Mouse (Mus musculus) frontal cortex, adult 2 months (tissue): ENCODE results near the gene Cep72. TPM values are rescaled to one million over a fixed set of nuclear protein-coding genes. Genes with fewer than 3 reads are reported as not detected.
"Not testable (repeated sequence)": the region's sequence is repeated elsewhere in the genome, so short reads cannot be mapped to it uniquely, and the experiment has no call there.

Experiments
- DNase-seq, 2 experiments: peaks; one replicate each; pipeline ENCODE4 v3.0.0; 2022; ENCODE audit warnings: low spot score in 1 of 2; ENCODE audit errors: extremely low spot score in 1 of 2
- polyA plus RNA-seq: library from polyadenylated mRNA; depleted of rRNA; stranded (reverse); fragments of >200 nt; gene quantifications from 2 replicates; pipeline ENCODE4 v1.2.3, GENCODE M21; 2012; rRNA removed

Cep72 gene
- 1.6 and 1.9 TPM in 2 replicates for polyA plus RNA-seq

GRCm38 (mm10) chr13:74061613-74062377 is at the start of gene Cep72:
TSS of gene Cep72 (minus strand) at chr13:74062299.
- peak; percentile 52 to 86 for DNase-seq

GRCm38 (mm10) chr13:74107410-74107809 is 45.3 kb upstream of the Cep72 start:
- no peak for DNase-seq

GRCm38 (mm10) chr13:74104417-74104816 is 42.3 kb upstream of the Cep72 start:
- DNase-seq = no peak

GRCm38 (mm10) chr13:74102831-74103582 is 40.9 kb upstream of the Cep72 start:
- DNase-seq = peak in 1 of 2 experiments; percentile 23

DNA sequence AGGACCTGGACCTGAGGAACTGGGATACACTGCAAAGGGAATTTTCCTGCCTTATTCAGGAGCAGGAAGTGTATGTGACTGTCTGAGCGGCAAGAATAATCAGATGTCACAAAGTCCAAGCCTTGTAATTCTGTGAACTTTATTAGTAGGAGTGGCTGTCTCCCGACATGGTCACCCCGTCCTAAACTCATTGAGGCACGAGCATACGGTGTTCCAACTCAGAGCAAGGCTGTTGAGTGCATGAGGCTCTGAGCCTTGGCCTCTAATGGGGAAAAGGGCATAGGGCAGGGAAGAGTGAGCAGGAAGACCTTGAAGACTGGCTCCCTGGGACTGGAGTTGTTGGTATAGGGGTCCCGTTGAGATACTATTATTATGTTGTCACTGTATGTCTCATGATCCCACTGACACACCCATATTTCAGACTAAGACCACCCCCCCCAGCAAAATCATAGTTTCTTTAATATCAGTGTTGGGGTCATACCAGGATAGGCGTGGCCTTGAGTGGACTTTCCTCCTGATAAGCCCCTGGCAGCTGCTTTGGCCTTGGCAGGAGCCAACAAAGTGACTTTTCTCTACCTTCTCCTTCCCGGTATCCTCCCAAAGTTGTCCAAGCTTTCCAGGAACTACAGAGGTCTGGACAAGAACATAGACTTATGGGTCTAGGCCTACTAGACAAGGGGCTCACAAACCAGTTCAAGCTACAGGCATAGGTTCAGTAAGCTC is 40.2 kb upstream of the Cep72 start:
- no peak for DNase-seq

DNA sequence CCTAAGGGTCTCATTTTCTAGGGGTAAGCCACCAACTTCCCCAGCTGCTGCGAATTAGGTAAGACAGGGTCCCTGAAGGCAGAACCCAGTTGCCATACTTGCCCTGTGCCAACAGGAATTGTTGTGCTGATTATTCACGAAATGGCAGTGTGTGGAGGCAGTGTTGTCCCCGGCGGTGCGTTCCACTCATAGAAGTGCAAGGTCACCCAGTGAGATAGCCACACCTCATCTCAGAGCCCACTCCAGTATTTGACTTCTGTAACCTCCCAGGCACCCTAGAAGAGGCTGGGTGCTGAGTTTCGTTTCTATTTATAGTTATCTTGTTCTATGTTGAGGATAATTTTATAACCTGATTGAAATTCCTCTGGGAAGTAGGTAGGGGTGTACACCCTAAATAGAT is 36.8 kb upstream of the Cep72 start:
- DNase-seq = no peak

- DNase-seq = peak; percentile 12 to 76
These were observed 34.7 kb upstream of the Cep72 start for GRCm38 (mm10) chr13:74096715-74097363.

DNA sequence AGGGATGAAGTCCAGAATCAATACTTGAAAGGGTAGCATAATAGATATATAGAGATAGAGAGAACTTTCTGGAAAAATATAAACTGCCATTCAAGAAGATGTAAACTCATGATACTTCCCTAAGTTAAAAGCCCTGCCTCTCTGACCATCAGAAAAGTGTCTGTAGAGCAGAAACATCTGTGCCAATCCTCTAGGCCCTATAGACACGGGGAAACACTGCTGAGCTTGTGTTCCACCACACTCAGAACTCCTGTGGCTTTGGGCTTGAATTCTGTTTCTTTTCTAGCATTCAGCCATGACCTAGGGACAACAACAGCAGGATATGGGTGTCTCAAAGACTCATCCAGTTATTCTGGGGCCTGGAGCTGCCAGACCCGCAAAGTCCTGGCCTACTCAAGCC is 33.8 kb upstream of the Cep72 start:
- no peak for DNase-seq

- no peak for DNase-seq
These were observed 28.2 kb upstream of the Cep72 start for GRCm38 (mm10) chr13:74090265-74090664.

GRCm38 (mm10) chr13:74073369-74073768 is 11.3 kb upstream of the Cep72 start:
- no peak for DNase-seq

GRCm38 (mm10) chr13:74071714-74072113 is 9.6 kb upstream of the Cep72 start:
- no peak for DNase-seq

DNA sequence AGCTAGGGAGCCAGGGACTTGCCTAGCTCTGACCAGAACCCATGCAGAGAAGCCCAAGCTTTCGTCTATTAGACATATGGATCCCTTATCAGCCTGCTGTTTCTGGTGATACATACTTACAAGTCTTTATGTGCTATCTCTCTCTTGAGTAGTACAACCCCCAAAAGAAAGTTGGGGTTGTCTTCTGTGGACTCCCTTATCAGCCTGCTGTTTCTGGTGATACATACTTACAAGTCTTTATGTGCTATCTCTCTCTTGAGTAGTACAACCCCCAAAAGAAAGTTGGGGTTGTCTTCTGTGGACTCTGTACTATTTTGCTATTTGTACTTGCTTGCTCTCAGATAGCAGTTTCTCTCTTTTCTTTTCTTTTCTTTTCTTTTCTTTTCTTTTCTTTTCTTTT is 9.1 kb upstream of the Cep72 start:
- DNase-seq = not testable (repeated sequence)

- no peak for DNase-seq
These were observed 4.5 kb upstream of the Cep72 start for GRCm38 (mm10) chr13:74066576-74066975.

GRCm38 (mm10) chr13:74063340-74064050 is 1.4 kb upstream of the Cep72 start:
- DNase-seq = no peak

GRCm38 (mm10) chr13:74062378-74063128 is 454 bp upstream of the Cep72 start:
- no peak for DNase-seq

DNA sequence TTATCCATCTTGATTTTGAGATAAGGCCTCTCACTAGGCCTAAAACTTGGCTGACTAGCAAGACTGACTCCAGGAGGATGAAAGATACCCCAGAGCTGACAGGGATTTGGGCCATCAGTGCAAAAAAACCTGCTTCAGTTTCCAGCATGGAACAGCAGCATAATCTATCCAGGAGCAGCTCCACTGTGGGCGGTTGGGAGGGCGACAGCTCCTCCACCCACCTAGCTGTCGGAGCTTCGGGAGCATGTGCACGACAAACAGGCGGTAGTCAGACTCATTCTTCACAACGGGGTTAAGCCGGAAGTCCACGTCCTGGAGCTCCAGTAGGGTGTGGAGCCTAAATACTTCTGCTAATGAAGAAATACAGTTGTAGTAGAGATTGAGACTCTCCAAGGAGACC is 4.0 kb downstream of the Cep72 start:
- peak in 1 of 2 experiments; percentile 35 for DNase-seq

DNA sequence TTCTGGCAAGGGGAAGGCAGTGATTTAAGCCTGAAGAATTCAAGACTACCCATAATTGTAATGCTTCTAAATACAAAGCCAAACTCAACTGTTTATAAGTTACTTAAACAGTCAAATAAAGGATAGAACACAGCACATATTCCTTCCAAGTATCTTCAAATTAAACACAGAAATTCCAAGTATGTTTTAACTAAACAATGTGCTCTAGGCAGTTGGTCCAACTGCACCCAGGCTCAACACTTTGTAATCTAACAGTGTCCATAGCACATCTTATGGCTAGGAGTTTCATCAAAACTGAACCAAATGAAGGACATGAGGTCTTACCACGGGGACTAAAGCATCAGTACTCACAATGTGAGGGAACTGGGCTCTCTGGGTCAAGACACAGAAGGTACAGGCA is 5.9 kb downstream of the Cep72 start:
- no peak for DNase-seq

GRCm38 (mm10) chr13:74039926-74040325 is 22.2 kb downstream of the Cep72 start:
- DNase-seq = no peak

DNA sequence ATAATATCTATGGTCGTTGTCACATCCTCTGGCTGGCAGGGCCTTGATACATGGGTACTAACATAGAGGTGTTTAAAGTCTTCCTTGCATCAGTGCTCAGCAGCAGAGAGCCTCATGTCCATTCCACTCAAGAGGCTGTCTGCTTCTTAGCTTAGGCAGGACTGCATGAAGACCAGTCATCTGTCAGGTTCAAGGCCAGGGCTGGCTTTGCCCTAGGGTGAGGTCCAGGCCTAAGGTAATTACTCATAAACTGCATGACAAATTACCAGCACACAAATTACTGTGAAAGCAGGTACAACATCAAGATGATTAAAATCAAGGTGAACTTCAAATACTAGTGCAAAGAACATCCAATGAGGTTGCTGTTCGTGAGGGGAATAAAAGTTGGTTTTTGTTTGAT is 26.3 kb downstream of the Cep72 start:
- no peak for DNase-seq
